Mouse (Mus musculus) hindbrain, embryonic 14.5 days (tissue): ENCODE measurements around the gene Unc5cl. TPM values are rescaled to one million over a fixed set of nuclear protein-coding genes. Genes with fewer than 3 reads are reported as not detected.

Experiments used
- ATAC-seq: fragments of 200-750 bp; cut with Nextera tagmentation; 2 replicates; pipeline ENCODE4 v1.8.0; 2017; ENCODE audit warnings: moderate number of reproducible peaks, mild to moderate bottlenecking, moderate TSS enrichment, moderate library complexity; ENCODE audit not compliant: low FRiP score
- DNase-seq: peaks from one replicate; pipeline ENCODE4 v3.0.0-alpha.2; 2015; ENCODE audit warnings: low spot score
- H3K27ac ChIP-seq: fragments of 300-500 bp; sonication (generic); 2 replicates; pipeline ENCODE4 v1.5.1; 2014; ENCODE audit warnings: mild to moderate bottlenecking, moderate library complexity
- H3K27me3 ChIP-seq: fragments of 300-500 bp; sonication (generic); 2 replicates; pipeline ENCODE4 v1.6.1; 2014; ENCODE audit warnings: mild to moderate bottlenecking, low read length, mixed read lengths; ENCODE audit not compliant: control insufficient read depth, insufficient read depth
- H3K36me3 ChIP-seq: fragments of 300-500 bp; sonication (generic); replicated peaks from 2 replicates; pipeline ENCODE4 v1.6.1; 2014; ENCODE audit not compliant: control insufficient read depth, insufficient read depth
- H3K4me1 ChIP-seq: fragments of 300-500 bp; sonication (generic); replicated peaks from 2 replicates; pipeline ENCODE4 v1.6.1; 2014; ENCODE audit warnings: antibody characterized with exemption, low read length, mixed read lengths; ENCODE audit not compliant: control insufficient read depth, insufficient read depth
- H3K4me2 ChIP-seq: fragments of 300-500 bp; sonication (generic); replicated peaks from 2 replicates; pipeline ENCODE4 v1.6.1; 2014; ENCODE audit warnings: mild to moderate bottlenecking, moderate library complexity
- H3K4me3 ChIP-seq: fragments of 300-500 bp; sonication (generic); replicated peaks from 2 replicates; pipeline ENCODE4 v1.5.1; 2014; ENCODE audit warnings: mild to moderate bottlenecking, low read length
- H3K9ac ChIP-seq: fragments of 300-500 bp; sonication (generic); 2 replicates; pipeline ENCODE4 v1.6.1; 2014
- H3K9me3 ChIP-seq: fragments of 300-500 bp; sonication (generic); 2 replicates; pipeline ENCODE4 v1.6.1; 2016; ENCODE audit warnings: low read length; ENCODE audit not compliant: control insufficient read depth
- whole genome bisulfite sequencing: fragments of 180-500 bp; shearing (Covaris S2); extraction: QIAGEN DNeasy Blood & Tissue Kit; methylation state at CpG from one replicate; pipeline ENCODE4 v1.1.7; 2014; 5-methylcytosine and 5-hydroxymethylcytosine counted together
- polyA plus RNA-seq: library from polyadenylated mRNA; unstranded; fragments of >200 nt; fragmentation: Nextera tagmentation; extraction: Ambion mirVana; gene quantifications from 2 replicates; pipeline ENCODE4 v1.2.1, GENCODE M21; 2014

The Unc5cl gene
- polyA plus RNA-seq, 1 experiment from 2014 or later: 0.37 TPM

DNA sequence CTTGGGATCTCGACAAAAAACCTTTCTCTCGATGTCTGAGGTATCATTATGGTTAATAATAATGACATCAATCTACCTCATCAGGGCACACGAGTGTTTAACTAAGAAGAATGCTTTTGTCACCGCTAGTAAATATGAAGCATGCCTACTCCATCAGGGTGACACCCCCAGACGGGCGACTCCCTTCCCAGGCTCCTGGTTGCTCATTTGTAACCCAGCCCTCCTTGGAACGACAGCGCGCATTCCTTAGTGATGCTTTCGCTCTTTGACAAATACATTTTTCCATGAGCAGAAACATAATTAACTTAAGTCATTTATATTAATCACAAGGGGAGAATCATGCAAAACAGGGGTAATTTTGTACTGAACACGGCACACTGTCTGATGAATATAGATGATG is 88.0 kb downstream of the Unc5cl start:
- Histone ChIP-seq H3K27ac (no peak overlapping the region), H3K9ac (no peak overlapping the region), H3K4me1 (peaks cover 6% of the 10 kb centered on the region; the same call in 1 of the 2 replicates), H3K9me3 (no peaks in the 10 kb centered on the region), H3K27me3 (no peaks in the 10 kb centered on the region), H3K4me3 (no peak overlapping the region), H3K4me2 (peak overlapping the region; percentile 33), H3K36me3 (no peaks in the 10 kb centered on the region)
- peak; percentile 26 for DNase-seq
- 62% methylated on average over 11 of the region's 11 CpGs for WGBS
- no peak for ATAC-seq

DNA sequence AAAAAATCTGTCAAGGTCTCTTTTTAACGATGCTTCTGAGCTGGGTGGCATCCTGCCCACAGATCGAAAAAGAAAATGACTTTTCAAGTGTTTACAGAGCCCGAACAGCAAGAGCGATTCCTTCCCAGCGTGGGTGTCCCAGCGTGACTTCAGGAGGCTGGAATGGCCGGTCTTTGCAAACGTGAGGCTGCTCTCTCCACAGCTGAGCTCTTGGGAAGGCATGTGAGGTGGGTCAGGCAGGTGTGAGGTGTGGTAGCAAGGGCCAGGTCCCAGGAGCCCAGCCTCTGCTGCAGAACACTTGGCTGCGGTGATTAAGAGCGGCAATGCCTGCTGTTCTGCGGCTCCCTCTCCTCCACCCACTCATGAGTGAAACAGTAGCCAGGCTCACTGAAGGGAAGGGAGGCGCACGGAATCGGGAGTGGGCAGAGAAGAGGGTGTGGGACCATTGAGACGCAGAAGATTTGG is 88.6 kb downstream of the Unc5cl start:
- Histone ChIP-seq H3K4me3 (no peak overlapping the region), H3K4me1 (peaks cover 6% of the 10 kb centered on the region; the same call in 1 of the 2 replicates), H3K36me3 (no peaks in the 10 kb centered on the region), H3K27me3 (no peaks in the 10 kb centered on the region), H3K27ac (0 out of 2 replicates have a peak overlapping the region, but pooled peaks have one; percentile 40), H3K9ac (no peak overlapping the region), H3K9me3 (no peaks in the 10 kb centered on the region), H3K4me2 (peak overlapping the region; percentile 33)
- ATAC-seq: no peak
- no peak for DNase-seq
- 50% methylated on average over 15 of the region's 15 CpGs for WGBS

- Histone ChIP-seq H3K9ac (no peak overlapping the region), H3K36me3 (no peaks in the 10 kb centered on the region), H3K4me3 (no peak overlapping the region), H3K4me1 (peaks cover 6% of the 10 kb centered on the region; the same call in 1 of the 2 replicates), H3K4me2 (no peak overlapping the region), H3K27me3 (no peaks in the 10 kb centered on the region), H3K9me3 (no peaks in the 10 kb centered on the region), H3K27ac (no peak overlapping the region)
- ATAC-seq (no peak), DNase-seq (no peak)
- 74% methylated on average over 9 of the region's 9 CpGs for WGBS
Measured at GRCm38 (mm10) chr17:48544722-48545121, 90.0 kb downstream of the Unc5cl start.

- peak; percentile 38 for DNase-seq
- Histone ChIP-seq H3K27ac (no peak overlapping the region), H3K4me3 (no peak overlapping the region), H3K27me3 (no peaks in the 10 kb centered on the region), H3K36me3 (no peaks in the 10 kb centered on the region), H3K4me2 (peak overlapping the region; percentile 27), H3K4me1 (peaks cover 6% of the 10 kb centered on the region; the same call in 1 of the 2 replicates), H3K9ac (no peak overlapping the region), H3K9me3 (no peaks in the 10 kb centered on the region)
- WGBS: 62% methylated on average over 28 of the region's 28 CpGs
- peak; percentile 80; the same call in 1 of the 2 replicates for ATAC-seq
Measured at GRCm38 (mm10) chr17:48545223-48545943, 90.7 kb downstream of the Unc5cl start.

- Histone ChIP-seq H3K36me3 (no peaks in the 10 kb centered on the region), H3K9ac (no peak overlapping the region), H3K4me3 (no peak overlapping the region), H3K27ac (no peak overlapping the region), H3K4me1 (peaks cover 6% of the 10 kb centered on the region; the same call in 1 of the 2 replicates), H3K4me2 (peak overlapping the region; percentile 27), H3K9me3 (no peaks in the 10 kb centered on the region), H3K27me3 (no peaks in the 10 kb centered on the region)
- WGBS: 93% methylated on average over 11 of the region's 11 CpGs
- DNase-seq (no peak), ATAC-seq (no peak)
Measured at GRCm38 (mm10) chr17:48546036-48546435, 91.3 kb downstream of the Unc5cl start.

DNA sequence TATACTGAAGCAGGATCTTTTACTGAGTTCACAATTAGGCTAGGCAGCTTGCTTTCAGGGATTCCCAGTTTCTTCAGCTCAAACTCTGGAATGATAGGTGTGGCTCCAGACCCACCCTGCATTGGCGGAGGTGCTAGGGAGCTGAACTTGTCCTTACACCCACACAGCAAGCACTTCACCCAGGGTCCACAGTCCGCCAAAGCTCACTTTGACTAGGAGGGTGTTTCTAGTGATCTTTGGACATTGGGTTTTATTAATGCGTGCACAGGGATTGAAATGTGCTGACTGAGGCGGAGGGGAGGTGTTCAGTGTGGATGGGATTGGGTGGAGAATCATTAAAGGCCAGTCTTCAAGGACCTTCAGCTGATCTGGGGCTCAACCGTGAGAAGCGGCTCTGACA is 93.0 kb downstream of the Unc5cl start:
- Histone ChIP-seq H3K36me3 (no peaks in the 10 kb centered on the region), H3K9me3 (no peaks in the 10 kb centered on the region), H3K9ac (no peak overlapping the region), H3K27me3 (no peaks in the 10 kb centered on the region), H3K4me1 (peaks cover 6% of the 10 kb centered on the region; the same call in 1 of the 2 replicates), H3K4me2 (no peak overlapping the region), H3K4me3 (no peak overlapping the region), H3K27ac (no peak overlapping the region)
- DNase-seq (no peak), ATAC-seq (no peak)
- WGBS: 89% methylated on average over 6 of the region's 6 CpGs

- H3K4me2 ChIP-seq: no peak overlapping the region
- no peaks in the 10 kb centered on the region for H3K36me3 ChIP-seq
- ATAC-seq: no peak
- no peak for DNase-seq
- no peaks in the 10 kb centered on the region for H3K27me3 ChIP-seq
- 86% methylated on average over 4 of the region's 4 CpGs for WGBS
- no peak overlapping the region for H3K27ac ChIP-seq
- no peaks in the 10 kb centered on the region for H3K9me3 ChIP-seq
- no peak overlapping the region for H3K4me3 ChIP-seq
- no peak overlapping the region for H3K9ac ChIP-seq
- H3K4me1 ChIP-seq: no peaks in the 10 kb centered on the region
Measured at GRCm38 (mm10) chr17:48551788-48552531, 97.3 kb downstream of the Unc5cl start.

GRCm38 (mm10) chr17:48552532-48552915 is 97.8 kb downstream of the Unc5cl start:
- ATAC-seq: no peak
- Histone ChIP-seq H3K4me2 (no peak overlapping the region), H3K27me3 (no peaks in the 10 kb centered on the region), H3K9me3 (no peaks in the 10 kb centered on the region), H3K36me3 (no peaks in the 10 kb centered on the region), H3K4me1 (no peaks in the 10 kb centered on the region), H3K9ac (no peak overlapping the region), H3K4me3 (no peak overlapping the region), H3K27ac (no peak overlapping the region)
- 91% methylated on average over 3 of the region's 3 CpGs for WGBS
- no peak for DNase-seq

DNA sequence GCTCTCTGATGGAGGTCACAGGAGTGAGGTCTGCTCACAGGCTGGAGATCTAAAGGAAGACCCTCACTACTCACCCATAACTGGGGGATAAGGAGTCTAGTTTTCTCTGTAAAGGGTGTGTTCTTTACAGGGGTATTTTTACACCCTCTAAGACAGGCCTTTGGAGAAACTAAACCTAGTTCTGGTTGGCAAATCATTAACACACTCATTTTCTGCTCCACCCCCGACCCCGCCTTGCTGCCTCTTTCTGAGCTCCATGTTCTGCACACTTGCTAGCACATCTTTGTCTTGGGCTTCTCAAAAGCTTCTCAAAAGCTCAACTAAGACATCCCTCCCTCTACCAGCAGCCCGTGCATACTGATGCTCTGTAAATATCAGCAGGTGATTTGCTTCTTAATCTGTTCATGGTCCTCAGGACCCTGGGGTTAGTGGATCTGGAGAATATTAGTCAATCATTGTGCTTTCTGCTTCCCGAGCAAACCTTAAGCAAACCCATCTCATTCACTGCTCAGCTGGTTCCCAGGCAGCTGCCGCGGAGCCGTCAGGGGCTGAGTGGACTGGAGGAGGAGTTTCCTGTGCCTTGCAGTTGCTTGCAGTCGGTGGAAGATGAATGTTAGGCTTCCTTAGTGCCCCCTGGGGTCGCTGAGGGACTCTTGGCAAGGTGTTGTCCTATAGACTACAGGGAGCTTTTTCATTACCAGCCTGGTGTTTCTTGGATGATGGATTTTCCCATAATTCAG is 101.7 kb downstream of the Unc5cl start:
- no peak overlapping the region for H3K9ac ChIP-seq
- DNase-seq (no peak), ATAC-seq (no peak)
- WGBS: 32% methylated on average over 9 of the region's 9 CpGs
- no peaks in the 10 kb centered on the region for H3K36me3 ChIP-seq
- no peaks in the 10 kb centered on the region for H3K27me3 ChIP-seq
- H3K27ac ChIP-seq: no peak overlapping the region
- H3K4me2 ChIP-seq: no peak overlapping the region
- no peaks in the 10 kb centered on the region for H3K9me3 ChIP-seq
- H3K4me1 ChIP-seq: no peaks in the 10 kb centered on the region
- no peak overlapping the region for H3K4me3 ChIP-seq
